Mouse (Mus musculus) ovary, adult 18-20 months (tissue): Measurements from ENCODE around the gene Sec61b.

Experiments used
- DNase-seq: peaks from one replicate; pipeline ENCODE4 v3.0.0; 2022; ENCODE audit warnings: low spot score, mixed read lengths

The Sec61b gene

GRCm38 (mm10) chr4:47473968-47474729 lies at the start of gene Sec61b, which contains the start of gene Alg2:
TSS of gene Sec61b (plus strand) at chr4:47474658.
TSS of gene Alg2 (minus strand) at chr4:47474333.
- peak; percentile 96 for DNase-seq

DNA sequence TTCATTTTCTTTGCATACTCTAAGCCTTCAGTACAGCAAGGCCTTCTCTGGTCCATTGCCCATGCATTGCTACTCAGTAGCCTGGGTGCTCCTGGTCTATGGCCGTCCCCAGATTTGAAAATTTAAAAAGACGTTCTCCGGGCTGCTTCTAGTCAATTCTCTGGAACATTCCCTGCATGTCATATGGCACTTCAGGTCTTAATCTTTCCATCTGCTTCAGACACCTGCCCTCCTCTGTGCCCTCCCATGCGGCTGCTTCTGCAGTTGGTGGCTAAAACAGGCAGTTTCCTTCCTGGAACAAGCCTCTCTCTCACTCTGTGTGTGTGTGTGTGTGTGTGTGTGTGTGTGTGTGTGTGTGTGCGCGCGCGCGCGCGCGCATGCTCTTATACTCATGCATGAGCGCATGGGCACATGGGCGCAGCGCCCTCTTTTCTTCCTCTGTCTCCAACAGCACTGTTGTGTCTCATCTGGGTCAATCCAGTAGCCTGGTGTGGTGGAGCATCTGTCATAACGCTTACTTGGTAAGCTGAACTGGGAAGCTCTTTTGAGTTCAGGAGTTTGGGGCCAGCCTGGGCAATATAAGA lies 49.1 kb upstream of the Sec61b start:
- no peak for DNase-seq

GRCm38 (mm10) chr4:47427606-47428005 lies 46.9 kb upstream of the Sec61b start:
- DNase-seq: no peak

- no peak for DNase-seq
Measured at GRCm38 (mm10) chr4:47430557-47430956, 43.9 kb upstream of the Sec61b start.

GRCm38 (mm10) chr4:47431081-47431480 lies 43.4 kb upstream of the Sec61b start:
- DNase-seq: no peak

DNA sequence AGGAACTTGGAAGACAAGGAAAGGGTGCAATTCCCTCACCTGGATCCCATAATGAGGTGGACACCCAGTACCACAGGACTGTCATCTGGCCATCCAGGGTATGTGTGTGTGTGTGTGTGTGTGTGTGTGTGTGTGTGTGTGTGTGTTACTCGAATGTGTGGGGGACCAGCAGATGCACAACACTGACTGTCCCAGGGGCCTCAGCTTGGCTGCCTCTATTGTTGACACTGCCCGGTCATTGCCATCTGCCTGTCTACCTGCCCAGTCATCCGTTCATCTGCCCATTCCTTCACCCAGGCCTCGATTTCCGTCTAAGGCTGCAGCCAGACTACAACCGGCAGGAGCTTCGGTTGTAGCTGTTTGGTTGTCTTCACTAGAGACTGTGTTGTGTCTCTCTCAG lies 41.7 kb upstream of the Sec61b start:
- no peak for DNase-seq

DNA sequence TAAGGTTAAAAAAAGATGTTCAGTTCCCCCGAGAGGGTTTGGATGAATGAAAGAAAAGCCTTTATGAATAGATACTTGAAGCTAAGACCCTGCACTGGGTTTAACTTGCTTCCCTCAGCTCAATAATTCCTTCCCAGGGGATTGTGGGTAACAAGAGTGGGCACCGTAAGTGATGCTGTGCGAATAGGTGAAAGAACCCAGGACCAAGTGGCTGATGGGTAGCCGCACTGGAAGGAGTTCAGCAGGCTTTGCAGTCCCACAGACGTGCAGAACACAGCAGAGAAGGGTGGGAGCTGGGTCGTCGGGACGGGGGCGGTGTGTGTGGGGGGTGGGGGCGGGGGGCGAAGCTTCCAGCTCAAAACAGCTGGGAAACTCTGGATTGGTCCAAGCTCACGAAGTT lies 39.3 kb upstream of the Sec61b start:
- DNase-seq: no peak

GRCm38 (mm10) chr4:47435566-47436360 lies 38.7 kb upstream of the Sec61b start:
- no peak for DNase-seq

DNA sequence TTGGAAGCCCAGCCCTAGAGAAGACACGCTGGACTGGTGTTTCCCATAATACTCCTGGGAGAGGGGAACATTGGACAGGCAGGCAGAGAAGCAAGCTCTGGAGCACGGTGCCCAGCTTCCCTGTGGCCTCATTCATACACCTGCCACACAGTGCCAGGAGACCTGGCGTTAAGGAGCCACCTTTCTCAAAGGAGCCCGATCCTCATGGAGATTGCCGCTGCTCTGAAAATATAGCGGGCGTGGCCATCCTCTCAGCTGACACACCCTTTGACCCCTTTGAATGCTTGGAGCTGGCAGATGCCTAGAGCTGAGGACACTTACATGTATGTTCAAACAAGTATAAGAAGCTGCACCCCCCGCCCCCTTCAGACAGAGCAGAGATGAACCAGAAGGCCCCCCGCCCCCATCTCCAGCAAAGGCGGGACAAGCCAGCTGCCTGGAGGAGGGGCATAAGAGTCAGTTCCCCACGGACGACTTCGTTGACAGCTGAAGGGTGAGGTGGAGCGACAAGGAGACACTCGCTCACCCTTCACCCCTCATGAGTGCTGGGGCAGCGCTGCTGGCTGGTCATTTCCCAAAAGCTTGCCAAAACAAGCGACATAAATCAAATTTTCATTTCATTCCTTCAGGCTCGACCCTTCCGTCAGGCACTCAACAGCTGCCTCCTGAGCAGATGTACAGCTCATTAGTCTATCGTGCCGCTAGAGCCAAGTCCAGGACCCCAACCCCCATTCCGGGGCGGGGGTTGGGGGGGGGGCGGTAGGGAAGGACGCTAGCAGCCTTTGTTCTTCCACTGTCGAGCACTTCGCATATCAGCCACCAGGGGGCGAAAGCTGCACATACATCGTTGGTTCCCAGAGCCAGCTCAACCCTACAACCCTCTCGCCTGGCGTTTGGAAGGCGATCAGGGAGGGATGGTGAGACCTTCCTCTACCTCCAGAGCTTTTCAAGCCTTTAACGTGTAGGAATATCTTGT lies 36.8 kb upstream of the Sec61b start:
- peak; percentile 64 for DNase-seq

GRCm38 (mm10) chr4:47438956-47439355 lies 35.5 kb upstream of the Sec61b start:
- no peak for DNase-seq

DNA sequence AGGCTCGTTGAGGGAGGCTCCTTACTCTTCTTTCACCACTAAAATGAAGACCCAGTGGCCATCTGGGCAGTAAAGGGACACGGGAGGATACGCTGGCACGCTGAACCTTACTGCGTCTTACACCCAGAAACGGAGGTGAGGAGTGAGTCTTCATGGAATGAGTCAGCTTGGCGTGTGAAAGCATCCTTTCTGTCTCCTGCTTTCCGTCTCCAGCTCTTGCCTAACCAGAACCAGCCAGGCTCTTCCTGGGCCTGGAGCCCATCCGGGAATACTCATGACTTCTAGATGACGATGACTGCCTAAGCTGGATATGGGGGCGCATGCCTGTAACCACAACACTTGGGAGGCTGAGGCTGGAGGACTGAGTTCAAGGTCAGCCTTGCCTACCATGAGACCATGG lies 33.5 kb upstream of the Sec61b start:
- no peak for DNase-seq

DNA sequence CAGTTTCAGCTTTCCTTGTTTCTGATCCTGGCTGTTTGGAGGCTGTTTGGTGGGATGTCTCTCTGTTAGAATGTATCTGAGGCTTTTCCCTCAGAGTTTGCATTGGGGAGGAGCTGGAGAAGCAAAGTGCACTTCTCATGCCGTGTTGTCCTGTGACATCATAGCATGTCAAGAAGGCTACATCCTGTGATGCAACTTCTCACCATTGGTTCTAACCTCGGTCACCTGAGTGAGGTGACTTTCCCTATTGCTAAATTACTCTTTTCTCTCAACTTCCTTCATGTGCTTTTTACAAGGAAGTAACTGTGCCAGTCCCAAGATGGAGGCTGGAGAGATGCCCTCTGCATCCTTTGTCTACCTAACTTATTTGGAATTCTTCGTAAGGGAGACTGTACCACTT lies 25.9 kb upstream of the Sec61b start:
- DNase-seq: no peak

GRCm38 (mm10) chr4:47449116-47449515 lies 25.3 kb upstream of the Sec61b start:
- DNase-seq: no peak

DNA sequence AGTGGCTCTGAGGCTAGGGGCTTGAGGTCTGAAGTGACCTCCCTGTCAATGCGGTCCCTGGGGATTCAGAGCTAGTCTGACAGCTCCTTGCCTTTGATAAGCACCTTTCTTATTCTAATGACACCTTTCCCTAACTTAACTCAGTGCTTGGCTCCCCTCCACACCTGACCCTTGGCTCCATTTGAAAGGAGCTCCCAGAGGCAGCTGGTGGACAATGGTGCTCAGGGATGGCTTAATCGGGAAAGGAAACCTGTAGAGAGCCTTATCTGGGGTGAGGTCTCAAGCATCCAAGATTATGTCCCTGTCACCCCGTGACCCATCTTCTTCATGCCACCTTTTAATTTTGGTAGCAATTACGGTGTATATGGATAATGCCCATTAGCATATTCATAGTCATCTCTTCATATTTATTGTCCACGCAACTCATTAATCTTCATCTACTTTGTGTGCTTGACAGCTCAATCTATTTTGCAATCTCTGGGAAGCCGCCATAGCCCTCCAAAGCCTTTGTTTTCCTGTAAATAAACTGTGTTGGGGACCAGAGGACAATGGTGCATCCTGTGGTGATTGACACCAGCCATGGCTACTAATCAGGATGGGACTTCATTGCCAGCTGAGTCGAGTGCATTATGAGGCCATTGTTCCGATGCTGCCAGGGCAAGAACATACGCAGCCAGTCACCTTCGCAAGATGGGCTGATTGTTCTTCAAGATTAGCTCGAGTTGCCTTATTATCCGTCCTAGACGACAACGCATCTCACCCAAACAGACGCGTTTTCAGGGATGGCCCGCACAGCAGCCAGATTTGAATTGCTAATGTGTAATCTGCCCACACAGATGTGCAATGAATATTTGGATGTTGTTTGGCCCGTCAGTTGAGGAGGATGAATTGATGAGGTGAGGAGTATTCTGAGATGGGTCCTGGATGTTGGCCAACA lies 24.6 kb upstream of the Sec61b start:
- no peak for DNase-seq

- DNase-seq: no peak
Measured at GRCm38 (mm10) chr4:47467196-47467595, 7.3 kb upstream of the Sec61b start.

DNA sequence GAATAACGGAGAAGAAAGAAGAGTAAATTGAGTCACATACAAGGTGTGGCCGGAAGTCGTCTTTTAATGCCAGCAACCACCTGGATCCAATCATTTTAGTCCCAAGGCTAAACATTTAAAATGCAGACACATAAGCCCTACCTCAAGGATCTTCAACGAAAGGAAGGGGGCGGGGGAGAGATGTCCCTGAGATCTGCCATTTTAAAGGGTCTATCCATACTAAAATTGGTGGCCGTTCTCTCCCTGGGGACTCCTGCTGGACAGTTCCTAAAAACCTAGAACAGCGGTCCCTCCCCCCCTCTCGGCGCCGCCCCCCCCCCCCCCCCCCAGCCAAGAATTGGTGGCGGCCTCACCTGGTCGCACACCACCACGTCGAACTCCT lies 881 bp upstream of the Sec61b start:
- DNase-seq: no peak

GRCm38 (mm10) chr4:47474730-47475643 lies 529 bp downstream of the Sec61b start:
- DNase-seq: no peak

- no peak for DNase-seq
Measured at GRCm38 (mm10) chr4:47477539-47477938, 3.1 kb downstream of the Sec61b start.

- no peak for DNase-seq
Measured at GRCm38 (mm10) chr4:47480095-47480494, 5.6 kb downstream of the Sec61b start.

DNA sequence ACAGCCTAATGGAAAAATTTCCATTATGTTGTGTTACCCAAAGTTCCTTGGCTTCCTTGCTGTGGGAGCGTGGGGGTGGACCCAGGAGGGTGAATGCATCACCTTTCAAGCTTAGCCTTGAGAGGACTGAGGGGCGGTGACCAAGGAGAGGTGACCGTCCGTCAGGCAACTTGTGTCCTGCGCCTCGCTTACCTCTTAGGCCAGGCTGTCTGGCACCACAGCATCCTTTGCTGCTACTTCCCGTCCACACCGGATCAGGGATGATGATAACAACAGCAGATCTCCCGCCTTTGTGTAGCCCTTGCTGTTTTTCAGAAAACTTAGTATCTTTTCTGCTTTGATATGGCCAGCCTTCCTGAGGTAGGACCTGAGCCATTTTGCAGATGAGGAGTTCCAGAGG lies 6.1 kb downstream of the Sec61b start:
- DNase-seq: no peak
